Comparison of ENCODE assay signal across 11 mouse cellular contexts in genomic region chr6:39378161-39378835, GRCm38 (mm10). TPM values are rescaled to one million over a fixed set of nuclear protein-coding genes. Genes with fewer than 3 reads are reported as not detected.
DNase-seq lines count a peak whose midpoint lies in the region; ATAC-seq and TF ChIP-seq lines count a peak whose summit lies in the region.
"Not testable (repeated sequence)": the region's sequence is repeated elsewhere in the genome, so short reads cannot be mapped to it uniquely, and the experiment has no call there.
"Had no signal": no experiment of that assay in that cellular context is flagged by ENCODE, and none has a peak within 500 bp of the region (broad histone marks: within the 10 kb centered on the region; RNA-seq: fewer than 3 reads in every experiment).

No protein-coding gene starts in this region.

- H3K4me3 ChIP-seq in bone marrow macrophage, adult 2 months (ENCODE audit: insufficient read depth, low read length); forebrain, postnatal 0 days (ENCODE audit: low read depth, low read length); hindbrain, embryonic 16.5 days (ENCODE audit: low read length); liver, embryonic 11.5 days (ENCODE audit: low read depth, low read length); macrophage (ENCODE audit: inconsistent target): not testable (repeated sequence)
- peak overlapping the region; percentile 55 for H3K4me3 ChIP-seq in myocyte

- not testable (repeated sequence) for H3K9ac ChIP-seq in forebrain, postnatal 0 days; hindbrain, embryonic 16.5 days (ENCODE audit: low read depth, low read length); liver, embryonic 11.5 days (ENCODE audit: low read depth, low read length)

- not testable (repeated sequence) for H3K36me3 ChIP-seq in forebrain, postnatal 0 days (ENCODE audit: insufficient read depth); hindbrain, embryonic 16.5 days (ENCODE audit: control insufficient read depth, insufficient read depth, low read length); liver, embryonic 11.5 days (ENCODE audit: control insufficient read depth, insufficient read depth, low read length); macrophage (ENCODE audit: inconsistent target); myocyte (ENCODE audit: control insufficient read depth, insufficient read depth)

- not testable (repeated sequence) for H3K9me3 ChIP-seq in forebrain, postnatal 0 days (ENCODE audit: low read length); hindbrain, embryonic 16.5 days (ENCODE audit: control insufficient read depth, low read length); liver, embryonic 11.5 days (ENCODE audit: control insufficient read depth, low read length)

- WGBS in forebrain, postnatal 0 days, result 87% methylated on average over 12 of the region's 13 CpGs
- 83% methylated on average over 12 of the region's 13 CpGs for WGBS in hindbrain, embryonic 16.5 days
- 72% methylated on average over 13 of the region's 13 CpGs for WGBS in liver, embryonic 11.5 days
- WGBS in macrophage (ENCODE audit: missing documents), result 67% methylated on average over 12 of the region's 13 CpGs

- not testable (repeated sequence) for H3K4me2 ChIP-seq in forebrain, postnatal 0 days (ENCODE audit: low read depth); hindbrain, embryonic 16.5 days (ENCODE audit: low read length); liver, embryonic 11.5 days; myocyte (ENCODE audit: low read depth)

- not testable (repeated sequence) for H3ac ChIP-seq in myocyte (ENCODE audit: control insufficient read depth, insufficient read length)

- ATAC-seq in forebrain, postnatal 0 days, result peak; percentile 10
- 0 out of 2 replicates have a peak, but pooled peaks have one; percentile 1 for ATAC-seq in hindbrain, embryonic 16.5 days
- peak; percentile 27; the same call in 1 of the 2 replicates for ATAC-seq in liver, embryonic 11.5 days (replicated peaks; ENCODE audit: low FRiP score)

- peaks cover 48% of the 10 kb centered on the region for H3K79me2 ChIP-seq in macrophage (ENCODE audit: inconsistent target)
- not testable (repeated sequence) for H3K79me2 ChIP-seq in myocyte (ENCODE audit: control insufficient read depth, insufficient read depth)

- H3K27me3 ChIP-seq in forebrain, postnatal 0 days (ENCODE audit: insufficient read depth, low read length); hindbrain, embryonic 16.5 days (replicated peaks; ENCODE audit: control insufficient read depth, insufficient read depth, low read length); myocyte (ENCODE audit: control insufficient read depth, insufficient read depth, insufficient read length): not testable (repeated sequence)
- H3K27me3 ChIP-seq in liver, embryonic 11.5 days (replicated peaks; ENCODE audit: control insufficient read depth, insufficient read depth, low read length), result peaks cover 29% of the 10 kb centered on the region

- peaks cover 41% of the 10 kb centered on the region for H3K4me1 ChIP-seq in bone marrow macrophage, adult 2 months (ENCODE audit: control insufficient read depth, insufficient read depth, low read length)
- H3K4me1 ChIP-seq in forebrain, postnatal 0 days (ENCODE audit: insufficient read depth); liver, embryonic 11.5 days (replicated peaks; ENCODE audit: control insufficient read depth, insufficient read depth, low read length): not testable (repeated sequence)
- peaks cover 12% of the 10 kb centered on the region for H3K4me1 ChIP-seq in hindbrain, embryonic 16.5 days (ENCODE audit: control insufficient read depth, insufficient read depth, low read depth, low read length)

- not testable (repeated sequence) for TF ChIP-seq POLR2A in bone marrow macrophage, adult 2 months (IDR thresholded peaks at IDR 0.05; ENCODE audit: borderline replicate concordance, low read depth, low read length); myocyte (IDR thresholded peaks at IDR 0.05; ENCODE audit: insufficient read length, low read depth)

- H3K27ac ChIP-seq in bone marrow macrophage, adult 2 months (ENCODE audit: insufficient read depth, low read depth, low read length), result peak overlapping the region; percentile 71
- H3K27ac ChIP-seq in forebrain, postnatal 0 days (ENCODE audit: low read depth, low read length); hindbrain, embryonic 16.5 days (ENCODE audit: low read depth, low read length); liver, embryonic 11.5 days (ENCODE audit: low read depth, low read length): not testable (repeated sequence)
- peak overlapping the region; percentile 93 for H3K27ac ChIP-seq in macrophage

- peak; percentile 27 for DNase-seq in 3T3-L1 (ENCODE audit: low read depth, low spot score)
- peak; percentile 33 for DNase-seq in CD4-positive, CD25-positive, alpha-beta regulatory T cell, adult 2 months (ENCODE audit: low read depth, low spot score)
- not testable (repeated sequence) for DNase-seq in forebrain, postnatal 0 days; liver, embryonic 11.5 days (ENCODE audit: low spot score)

- not testable (repeated sequence) for TF ChIP-seq CTCF in bone marrow macrophage, adult 2 months (IDR thresholded peaks at IDR 0.05; ENCODE audit: low read depth, low read length); forebrain, postnatal 0 days (IDR thresholded peaks at IDR 0.05; ENCODE audit: low read depth)

RNA-seq across cellular contexts. Expression of gene Slc37a3, which starts 0.8 kb away (rescaled TPM):
- 20.0 and 24.9 TPM in 2 replicates for polyA plus RNA-seq in bone marrow macrophage, adult 2 months (2012; ENCODE audit: insufficient read depth, insufficient read length, missing spikeins)
- total RNA-seq in forebrain, postnatal 0 days (2014; rRNA removed), result 32.0 and 38.5 TPM in 2 replicates
- polyA plus RNA-seq in forebrain, postnatal 0 days (2015; fragmentation: Nextera tagmentation; extraction: Ambion mirVana), result 44.4 and 58.2 TPM in 2 replicates
- polyA plus RNA-seq in hindbrain, embryonic 16.5 days (2015; fragmentation: Nextera tagmentation; extraction: Ambion mirVana), result 57.9 and 60.1 TPM in 2 replicates
- 14.8 and 16.2 TPM in 2 replicates for polyA plus RNA-seq in liver, embryonic 11.5 days (2014; fragmentation: Nextera tagmentation; extraction: Ambion mirVana)
- total RNA-seq in macrophage (2018; cell fraction: chromatin; rRNA removed), result 100 to 1,000 TPM in 10 of 26 experiments, 10 to 100 TPM in 16; 32.0 to 265 (median 86.3) TPM
- 10 to 100 TPM in 25 of 26 experiments, 1 to 10 TPM in 1; 7.4 to 39.5 (median 16.4) TPM for total RNA-seq in macrophage (2018; cell fraction: cytosol; rRNA removed)
- 100 to 1,000 TPM in 7 of 26 experiments, 10 to 100 TPM in 19; 29.6 to 251 (median 52.5) TPM for total RNA-seq in macrophage (2018; cell fraction: nucleus; rRNA removed)
- polyA plus RNA-seq in macrophage (2018), result 15.2 to 33.3 TPM (median 21.6 TPM) in 3 replicates
- 18.3 TPM for polyA plus RNA-seq in myocyte (2012; fragmentation: generic; extraction: Trizol)

RNA-seq across cellular contexts. Expression of gene Rab19, which starts 2.7 kb away (rescaled TPM):
- polyA plus RNA-seq in bone marrow macrophage, adult 2 months (2012; ENCODE audit: insufficient read depth, insufficient read length, missing spikeins), result 6.0 and 6.5 TPM in 2 replicates
- not detected in 2 replicates for total RNA-seq in forebrain, postnatal 0 days (2014; rRNA removed)
- 0.12 and 0.31 TPM in 2 replicates for polyA plus RNA-seq in forebrain, postnatal 0 days (2015; fragmentation: Nextera tagmentation; extraction: Ambion mirVana)
- 0.13 and 0.35 TPM in 2 replicates for polyA plus RNA-seq in hindbrain, embryonic 16.5 days (2015; fragmentation: Nextera tagmentation; extraction: Ambion mirVana)
- 0.27 and 0.64 TPM in 2 replicates for polyA plus RNA-seq in liver, embryonic 11.5 days (2014; fragmentation: Nextera tagmentation; extraction: Ambion mirVana)
- 10 to 100 TPM in 3 of 26 experiments, 1 to 10 TPM in 21, under 1 TPM in 2; 0.75 to 14.6 (median 3.3) TPM for total RNA-seq in macrophage (2018; cell fraction: chromatin; rRNA removed)
- total RNA-seq in macrophage (2018; cell fraction: cytosol; rRNA removed), result 10 to 100 TPM in 8 of 26 experiments, 1 to 10 TPM in 18; 3.4 to 13.4 (median 8.6) TPM
- total RNA-seq in macrophage (2018; cell fraction: nucleus; rRNA removed), result 10 to 100 TPM in 3 of 26 experiments, 1 to 10 TPM in 23; 1.6 to 16.4 (median 6.1) TPM
- polyA plus RNA-seq in macrophage (2018) (3.6 to 21.5 TPM (median 8.0 TPM) in 3 replicates), myocyte (2012; fragmentation: generic; extraction: Trizol) (not detected)
- total RNA-seq: adrenal gland, adult 18-20 months had no signal
- polyA plus RNA-seq: C2C12, G1E had no signal

RNA-seq across cellular contexts. Expression of gene Mkrn1, which starts 42.0 kb away (rescaled TPM):
- 101 and 107 TPM in 2 replicates for polyA plus RNA-seq in bone marrow macrophage, adult 2 months (2012; ENCODE audit: insufficient read depth, insufficient read length, missing spikeins)
- total RNA-seq in forebrain, postnatal 0 days (2014; rRNA removed), result 222 and 264 TPM in 2 replicates
- polyA plus RNA-seq in forebrain, postnatal 0 days (2015; fragmentation: Nextera tagmentation; extraction: Ambion mirVana), result 199 and 217 TPM in 2 replicates
- 237 and 243 TPM in 2 replicates for polyA plus RNA-seq in hindbrain, embryonic 16.5 days (2015; fragmentation: Nextera tagmentation; extraction: Ambion mirVana)
- polyA plus RNA-seq in liver, embryonic 11.5 days (2014; fragmentation: Nextera tagmentation; extraction: Ambion mirVana), result 50.8 and 53.5 TPM in 2 replicates
- total RNA-seq in macrophage (2018; cell fraction: chromatin; rRNA removed), result 100 to 1,000 TPM in 2 of 26 experiments, 10 to 100 TPM in 24; 34.5 to 123 (median 75.5) TPM
- total RNA-seq in macrophage (2018; cell fraction: cytosol; rRNA removed), result 100 to 1,000 TPM in 22 of 26 experiments, 10 to 100 TPM in 4; 88.1 to 147 (median 115) TPM
- total RNA-seq in macrophage (2018; cell fraction: nucleus; rRNA removed), result 100 to 1,000 TPM in 4 of 26 experiments, 10 to 100 TPM in 22; 41.3 to 129 (median 78.9) TPM
- polyA plus RNA-seq in macrophage (2018) (84.9 to 132 TPM (median 125 TPM) in 3 replicates), myocyte (2012; fragmentation: generic; extraction: Trizol) (34.7 TPM)
